Mouse (Mus musculus): Measurements from ENCODE around the gene Bsnd. TPM values are rescaled to one million over a fixed set of nuclear protein-coding genes. Genes with fewer than 3 reads are reported as not detected.

The Bsnd gene
- polyA plus RNA-seq, 1 experiment from 2014 or later = not detected

- Histone ChIP-seq H3K27me3 (ENCODE audit: control insufficient read depth, insufficient read depth, low read length) (peaks cover 10% of the 10 kb centered on the region), H3K4me2 (ENCODE audit: low read depth, low read length) (no peak overlapping the region), H3K36me3 (ENCODE audit: control insufficient read depth, insufficient read depth, low read length) (no peaks in the 10 kb centered on the region), H3K4me1 (ENCODE audit: control insufficient read depth, insufficient read depth, low read length) (peaks cover 11% of the 10 kb centered on the region), H3K9me3 (replicated peaks; ENCODE audit: control insufficient read depth, low read length) (no peaks in the 10 kb centered on the region), H3K9ac (ENCODE audit: low read length) (no peak overlapping the region), H3K27ac (ENCODE audit: low read length) (no peak overlapping the region), H3K4me3 (replicated peaks; ENCODE audit: low read length) (no peak overlapping the region)
- no peak for ATAC-seq (ENCODE audit: insufficient read depth, low FRiP score)
- 81% methylated on average over 13 of the region's 13 CpGs for WGBS
Observed at GRCm38 (mm10) chr4:106467420-106468110, 24.5 kb downstream of the Bsnd start.

- H3K36me3 ChIP-seq (ENCODE audit: control insufficient read depth, insufficient read depth, low read length) = no peaks in the 10 kb centered on the region
- peaks cover 11% of the 10 kb centered on the region for H3K27me3 ChIP-seq (ENCODE audit: control insufficient read depth, insufficient read depth, low read length)
- ATAC-seq (ENCODE audit: insufficient read depth, low FRiP score) = no peak
- WGBS = 26% methylated on average over 21 of the region's 21 CpGs
- no peak overlapping the region for H3K27ac ChIP-seq (ENCODE audit: low read length)
- peak overlapping the region; percentile 68 for H3K9ac ChIP-seq (ENCODE audit: low read length)
- no peaks in the 10 kb centered on the region for H3K9me3 ChIP-seq (replicated peaks; ENCODE audit: control insufficient read depth, low read length)
- peak overlapping the region; percentile 86 for H3K4me2 ChIP-seq (ENCODE audit: low read depth, low read length)
- peak overlapping the region; percentile 50 for H3K4me3 ChIP-seq (replicated peaks; ENCODE audit: low read length)
- H3K4me1 ChIP-seq (ENCODE audit: control insufficient read depth, insufficient read depth, low read length) = peaks cover 11% of the 10 kb centered on the region
Observed at GRCm38 (mm10) chr4:106463174-106463801, 28.8 kb downstream of the Bsnd start.

GRCm38 (mm10) chr4:106462524-106462923 lies 29.6 kb downstream of the Bsnd start:
- H3K4me1 ChIP-seq (ENCODE audit: control insufficient read depth, insufficient read depth, low read length) = peaks cover 11% of the 10 kb centered on the region
- ATAC-seq (ENCODE audit: insufficient read depth, low FRiP score) = no peak
- peak overlapping the region; percentile 50 for H3K4me3 ChIP-seq (replicated peaks; ENCODE audit: low read length)
- no peaks in the 10 kb centered on the region for H3K9me3 ChIP-seq (replicated peaks; ENCODE audit: control insufficient read depth, low read length)
- peaks cover 11% of the 10 kb centered on the region for H3K27me3 ChIP-seq (ENCODE audit: control insufficient read depth, insufficient read depth, low read length)
- 76% methylated on average over 5 of the region's 5 CpGs for WGBS
- H3K4me2 ChIP-seq (ENCODE audit: low read depth, low read length) = no peak overlapping the region
- no peak overlapping the region for H3K9ac ChIP-seq (ENCODE audit: low read length)
- H3K27ac ChIP-seq (ENCODE audit: low read length) = no peak overlapping the region
- no peaks in the 10 kb centered on the region for H3K36me3 ChIP-seq (ENCODE audit: control insufficient read depth, insufficient read depth, low read length)

GRCm38 (mm10) chr4:106462016-106462415 lies 30.1 kb downstream of the Bsnd start:
- peaks cover 11% of the 10 kb centered on the region for H3K27me3 ChIP-seq (ENCODE audit: control insufficient read depth, insufficient read depth, low read length)
- H3K4me3 ChIP-seq (replicated peaks; ENCODE audit: low read length) = no peak overlapping the region
- peaks cover 11% of the 10 kb centered on the region for H3K4me1 ChIP-seq (ENCODE audit: control insufficient read depth, insufficient read depth, low read length)
- no peak for ATAC-seq (ENCODE audit: insufficient read depth, low FRiP score)
- no peak overlapping the region for H3K9ac ChIP-seq (ENCODE audit: low read length)
- no peaks in the 10 kb centered on the region for H3K9me3 ChIP-seq (replicated peaks; ENCODE audit: control insufficient read depth, low read length)
- 74% methylated on average over 9 of the region's 9 CpGs for WGBS
- H3K27ac ChIP-seq (ENCODE audit: low read length) = no peak overlapping the region
- H3K4me2 ChIP-seq (ENCODE audit: low read depth, low read length) = no peak overlapping the region
- H3K36me3 ChIP-seq (ENCODE audit: control insufficient read depth, insufficient read depth, low read length) = no peaks in the 10 kb centered on the region

- Histone ChIP-seq H3K27me3 (ENCODE audit: control insufficient read depth, insufficient read depth, low read length) (no peaks in the 10 kb centered on the region), H3K27ac (ENCODE audit: low read length) (no peak overlapping the region), H3K4me2 (ENCODE audit: low read depth, low read length) (no peak overlapping the region), H3K4me1 (ENCODE audit: control insufficient read depth, insufficient read depth, low read length) (no peaks in the 10 kb centered on the region), H3K9ac (ENCODE audit: low read length) (no peak overlapping the region), H3K36me3 (ENCODE audit: control insufficient read depth, insufficient read depth, low read length) (no peaks in the 10 kb centered on the region), H3K9me3 (replicated peaks; ENCODE audit: control insufficient read depth, low read length) (no peaks in the 10 kb centered on the region), H3K4me3 (replicated peaks; ENCODE audit: low read length) (no peak overlapping the region)
- 92% methylated on average over 7 of the region's 7 CpGs for WGBS
- no peak for ATAC-seq (ENCODE audit: insufficient read depth, low FRiP score)
Observed at GRCm38 (mm10) chr4:106454541-106454940, 37.5 kb downstream of the Bsnd start.

- Histone ChIP-seq H3K27ac (ENCODE audit: low read length) (no peak overlapping the region), H3K9me3 (replicated peaks; ENCODE audit: control insufficient read depth, low read length) (no peaks in the 10 kb centered on the region), H3K4me3 (replicated peaks; ENCODE audit: low read length) (no peak overlapping the region), H3K4me1 (ENCODE audit: control insufficient read depth, insufficient read depth, low read length) (no peaks in the 10 kb centered on the region), H3K36me3 (ENCODE audit: control insufficient read depth, insufficient read depth, low read length) (no peaks in the 10 kb centered on the region), H3K9ac (ENCODE audit: low read length) (no peak overlapping the region), H3K4me2 (ENCODE audit: low read depth, low read length) (no peak overlapping the region), H3K27me3 (ENCODE audit: control insufficient read depth, insufficient read depth, low read length) (no peaks in the 10 kb centered on the region)
- 76% methylated on average over 4 of the region's 4 CpGs for WGBS
- ATAC-seq (ENCODE audit: insufficient read depth, low FRiP score) = no peak
Observed at GRCm38 (mm10) chr4:106453516-106453915, 38.6 kb downstream of the Bsnd start.

GRCm38 (mm10) chr4:106453108-106453507 lies 39.0 kb downstream of the Bsnd start:
- H3K9ac ChIP-seq (ENCODE audit: low read length) = no peak overlapping the region
- H3K4me2 ChIP-seq (ENCODE audit: low read depth, low read length) = no peak overlapping the region
- 77% methylated on average over 5 of the region's 5 CpGs for WGBS
- no peaks in the 10 kb centered on the region for H3K9me3 ChIP-seq (replicated peaks; ENCODE audit: control insufficient read depth, low read length)
- ATAC-seq (ENCODE audit: insufficient read depth, low FRiP score) = no peak
- H3K36me3 ChIP-seq (ENCODE audit: control insufficient read depth, insufficient read depth, low read length) = no peaks in the 10 kb centered on the region
- H3K4me3 ChIP-seq (replicated peaks; ENCODE audit: low read length) = no peak overlapping the region
- no peaks in the 10 kb centered on the region for H3K4me1 ChIP-seq (ENCODE audit: control insufficient read depth, insufficient read depth, low read length)
- H3K27ac ChIP-seq (ENCODE audit: low read length) = no peak overlapping the region
- H3K27me3 ChIP-seq (ENCODE audit: control insufficient read depth, insufficient read depth, low read length) = no peaks in the 10 kb centered on the region

- H3K27me3 ChIP-seq (ENCODE audit: control insufficient read depth, insufficient read depth, low read length) = no peaks in the 10 kb centered on the region
- H3K4me2 ChIP-seq (ENCODE audit: low read depth, low read length) = no peak overlapping the region
- H3K9ac ChIP-seq (ENCODE audit: low read length) = no peak overlapping the region
- 73% methylated on average over 7 of the region's 7 CpGs for WGBS
- no peak for ATAC-seq (ENCODE audit: insufficient read depth, low FRiP score)
- H3K4me3 ChIP-seq (replicated peaks; ENCODE audit: low read length) = no peak overlapping the region
- H3K27ac ChIP-seq (ENCODE audit: low read length) = no peak overlapping the region
- H3K4me1 ChIP-seq (ENCODE audit: control insufficient read depth, insufficient read depth, low read length) = no peaks in the 10 kb centered on the region
- H3K9me3 ChIP-seq (replicated peaks; ENCODE audit: control insufficient read depth, low read length) = no peaks in the 10 kb centered on the region
- H3K36me3 ChIP-seq (ENCODE audit: control insufficient read depth, insufficient read depth, low read length) = no peaks in the 10 kb centered on the region
Observed at GRCm38 (mm10) chr4:106452401-106452800, 39.7 kb downstream of the Bsnd start.

GRCm38 (mm10) chr4:106449306-106449705 lies 42.8 kb downstream of the Bsnd start:
- no peaks in the 10 kb centered on the region for H3K36me3 ChIP-seq (ENCODE audit: control insufficient read depth, insufficient read depth, low read length)
- H3K4me1 ChIP-seq (ENCODE audit: control insufficient read depth, insufficient read depth, low read length) = no peaks in the 10 kb centered on the region
- H3K27me3 ChIP-seq (ENCODE audit: control insufficient read depth, insufficient read depth, low read length) = no peaks in the 10 kb centered on the region
- no peaks in the 10 kb centered on the region for H3K9me3 ChIP-seq (replicated peaks; ENCODE audit: control insufficient read depth, low read length)
- no peak overlapping the region for H3K4me2 ChIP-seq (ENCODE audit: low read depth, low read length)
- H3K4me3 ChIP-seq (replicated peaks; ENCODE audit: low read length) = no peak overlapping the region
- H3K27ac ChIP-seq (ENCODE audit: low read length) = no peak overlapping the region
- 83% methylated on average over 8 of the region's 8 CpGs for WGBS
- H3K9ac ChIP-seq (ENCODE audit: low read length) = no peak overlapping the region
- no peak for ATAC-seq (ENCODE audit: insufficient read depth, low FRiP score)

All from stomach, embryonic 16.5 days (tissue).